Mouse (Mus musculus): ENCODE results near the gene Zkscan4. TPM values are rescaled to one million over a fixed set of nuclear protein-coding genes. Genes with fewer than 3 reads are reported as not detected.

Zkscan4 gene
- polyA plus RNA-seq (2012; rRNA removed; ENCODE audit: low replicate concordance) = 0.07 and 0.11 TPM in 2 replicates

DNA sequence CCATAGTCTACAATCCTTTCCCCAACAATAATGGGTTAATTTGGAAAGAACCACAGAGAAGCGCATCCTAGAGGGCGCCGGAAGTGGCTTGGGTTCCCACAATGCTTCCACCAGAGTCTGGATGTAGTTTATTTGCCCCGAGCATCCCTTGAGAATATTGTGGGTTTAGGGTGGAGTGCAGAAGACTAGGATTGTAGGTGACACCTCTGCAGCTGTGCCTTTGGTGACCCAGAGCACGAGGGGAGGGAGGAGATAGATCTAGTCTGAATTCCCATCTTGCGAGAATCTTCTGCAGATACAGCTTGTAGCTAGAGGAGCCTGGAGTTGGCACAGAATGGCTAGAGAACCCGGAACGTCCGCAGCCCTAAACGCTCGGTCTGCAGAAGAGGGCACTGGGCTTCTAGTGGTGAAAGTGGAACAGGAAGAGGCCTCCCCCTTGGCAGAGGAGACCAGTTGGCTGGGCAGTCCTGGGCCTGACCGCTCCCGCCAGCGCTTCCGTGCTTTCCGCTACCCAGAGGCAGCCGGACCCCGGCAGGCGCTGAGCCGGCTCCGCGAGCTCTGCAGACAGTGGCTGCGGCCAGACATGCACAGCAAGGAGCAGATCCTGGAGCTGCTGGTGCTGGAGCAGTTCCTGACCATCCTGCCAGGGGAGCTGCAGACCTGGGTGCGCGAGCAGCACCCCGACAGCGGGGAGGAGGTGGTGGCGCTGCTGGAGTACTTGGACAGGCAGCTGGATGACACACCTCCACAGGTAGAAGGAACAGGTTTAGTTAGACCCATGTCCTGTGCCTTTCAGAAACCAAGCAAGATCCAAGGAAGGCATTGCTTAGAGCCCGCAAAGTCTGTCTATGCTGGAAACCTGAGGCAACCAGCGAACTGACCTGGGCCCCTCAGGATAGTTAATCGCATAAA, at the start of gene Zkscan4, which contains the start of gene Gm10065:
Zkscan4 (plus strand) TSS at position 149 of the 912 bp plus-strand sequence.
Gm10065 (minus strand) TSS at position 683 of the 912 bp plus-strand sequence.

GRCm38 (mm10) chr13:21440503-21441206, 38.1 kb upstream of the Zkscan4 start, which contains the start of gene Pgbd1:
Gene Pgbd1, minus strand, starts transcription at chr13:21441058.

DNA sequence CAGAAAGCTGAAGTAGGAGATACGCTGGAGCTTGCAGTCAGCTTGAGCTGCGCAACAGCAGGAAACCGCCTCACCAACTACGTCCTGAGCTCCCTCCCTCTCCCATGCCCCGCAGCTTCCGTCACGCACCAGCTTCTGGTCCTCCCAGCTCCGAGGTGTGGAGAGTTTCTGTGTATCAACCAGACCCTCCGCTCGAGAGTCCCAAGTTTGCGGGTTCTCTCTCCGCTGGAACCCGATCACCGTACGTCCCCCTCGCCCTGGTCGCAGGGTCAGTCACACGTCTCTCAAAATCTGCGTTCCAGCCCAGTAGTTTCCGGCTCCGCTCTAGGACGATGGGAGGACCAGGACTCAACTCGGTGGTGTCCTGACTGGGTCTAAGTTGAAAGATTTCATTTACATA, 25.3 kb upstream of the Zkscan4 start, which contains the start of gene Zscan26:
Zscan26 (minus strand) TSS at position 282 of the 400 bp plus-strand sequence.

GRCm38 (mm10) chr13:21468061-21469019, 10.4 kb upstream of the Zkscan4 start, which contains the start of gene Nkapl:
Gene Nkapl, minus strand, starts transcription at chr13:21468509.

GRCm38 (mm10) chr13:21495080-21495479, 16.4 kb downstream of the Zkscan4 start, which contains the start of gene AK157302:
Gene AK157302, plus strand, starts transcription at chr13:21495223.

GRCm38 (mm10) chr13:21501182-21501581, 22.5 kb downstream of the Zkscan4 start, which contains the start of gene Gm11273:
Gene Gm11273, minus strand, starts transcription at chr13:21501418.

GRCm38 (mm10) chr13:21530781-21531201, 52.1 kb downstream of the Zkscan4 start, which contains the start of gene Zkscan8:
Gene Zkscan8, minus strand, starts transcription at chr13:21531120.

Other genes with a start within 250 kb of the Zkscan4 start
- gene Gpx5, start 186.2 kb upstream of the Zkscan4 start, polyA plus RNA-seq (2012; rRNA removed; ENCODE audit: low replicate concordance) = not detected in 2 replicates
- gene Gpx6, start 166.8 kb upstream of the Zkscan4 start, polyA plus RNA-seq (2012; rRNA removed; ENCODE audit: low replicate concordance) = not detected in 2 replicates
- not detected in 2 replicates for gene Olfr1367, start 132.0 kb upstream of the Zkscan4 start, polyA plus RNA-seq (2012; rRNA removed; ENCODE audit: low replicate concordance)
- 0.07 and 0.13 TPM in 2 replicates for gene Zscan12, start 116.1 kb upstream of the Zkscan4 start, polyA plus RNA-seq (2012; rRNA removed; ENCODE audit: low replicate concordance)
- 6.1 and 9.7 TPM in 2 replicates for gene Zkscan3, start 76.2 kb upstream of the Zkscan4 start, polyA plus RNA-seq (2012; rRNA removed; ENCODE audit: low replicate concordance)
- gene Pgbd1, start 37.8 kb upstream of the Zkscan4 start, polyA plus RNA-seq (2012; rRNA removed; ENCODE audit: low replicate concordance) = 0.07 and 0.13 TPM in 2 replicates
- 1.2 and 2.0 TPM in 2 replicates for gene Zscan26, start 25.2 kb upstream of the Zkscan4 start, polyA plus RNA-seq (2012; rRNA removed; ENCODE audit: low replicate concordance)
- 0.28 TPM in 1 of 2 replicates, not detected in the other for gene Nkapl, start 10.4 kb upstream of the Zkscan4 start, polyA plus RNA-seq (2012; rRNA removed; ENCODE audit: low replicate concordance)
- gene Gm10065, start 534 bp downstream of the Zkscan4 start, polyA plus RNA-seq (2012; rRNA removed; ENCODE audit: low replicate concordance) = not detected in 2 replicates
- not detected in 2 replicates for gene AK157302, start 16.3 kb downstream of the Zkscan4 start, polyA plus RNA-seq (2012; rRNA removed; ENCODE audit: low replicate concordance)
- gene Gm11273, start 22.5 kb downstream of the Zkscan4 start, polyA plus RNA-seq (2012; rRNA removed; ENCODE audit: low replicate concordance) = 34.6 and 52.3 TPM in 2 replicates
- 0.26 and 0.42 TPM in 2 replicates for gene Zkscan8, start 52.2 kb downstream of the Zkscan4 start, polyA plus RNA-seq (2012; rRNA removed; ENCODE audit: low replicate concordance)
- not detected in 2 replicates for gene Olfr1366, start 63.9 kb downstream of the Zkscan4 start, polyA plus RNA-seq (2012; rRNA removed; ENCODE audit: low replicate concordance)
- gene Olfr1535, start 81.0 kb downstream of the Zkscan4 start, polyA plus RNA-seq (2012; rRNA removed; ENCODE audit: low replicate concordance) = not detected in 2 replicates
- not detected in 2 replicates for gene Olfr1364, start 102.9 kb downstream of the Zkscan4 start, polyA plus RNA-seq (2012; rRNA removed; ENCODE audit: low replicate concordance)
- gene Olfr1362, start 135.1 kb downstream of the Zkscan4 start, polyA plus RNA-seq (2012; rRNA removed; ENCODE audit: low replicate concordance) = not detected in 2 replicates
- gene Olfr11, start 163.6 kb downstream of the Zkscan4 start, polyA plus RNA-seq (2012; rRNA removed; ENCODE audit: low replicate concordance) = not detected in 2 replicates
- not detected in 2 replicates for gene Olfr1361, start 184.5 kb downstream of the Zkscan4 start, polyA plus RNA-seq (2012; rRNA removed; ENCODE audit: low replicate concordance)
- gene Olfr1360, start 198.5 kb downstream of the Zkscan4 start, polyA plus RNA-seq (2012; rRNA removed; ENCODE audit: low replicate concordance) = not detected in 2 replicates
- gene Olfr1359, start 219.2 kb downstream of the Zkscan4 start, polyA plus RNA-seq (2012; rRNA removed; ENCODE audit: low replicate concordance) = not detected in 2 replicates
- 7.5 and 8.8 TPM in 2 replicates for gene Hist1h2bl, start 237.2 kb downstream of the Zkscan4 start, polyA plus RNA-seq (2012; rRNA removed; ENCODE audit: low replicate concordance)
- 13.1 and 96.4 TPM in 2 replicates for gene Hist1h2ai, start 237.5 kb downstream of the Zkscan4 start, polyA plus RNA-seq (2012; rRNA removed; ENCODE audit: low replicate concordance)
- 70.2 and 104 TPM in 2 replicates for gene Hist1h3h, start 238.8 kb downstream of the Zkscan4 start, polyA plus RNA-seq (2012; rRNA removed; ENCODE audit: low replicate concordance)
- 3.8 and 7.0 TPM in 2 replicates for gene Hist1h2bm, start 243.1 kb downstream of the Zkscan4 start, polyA plus RNA-seq (2012; rRNA removed; ENCODE audit: low replicate concordance)